Mouse (Mus musculus) hindlimb bud, embryonic 11.5 days (tissue): ENCODE measurements around the gene B3glct.

Experiments
- DNase-seq: peaks from one replicate; pipeline ENCODE4 v3.0.0-alpha.2; 2012; ENCODE audit warnings: low read depth, low spot score; ENCODE audit errors: extremely low spot score

B3glct gene

DNA sequence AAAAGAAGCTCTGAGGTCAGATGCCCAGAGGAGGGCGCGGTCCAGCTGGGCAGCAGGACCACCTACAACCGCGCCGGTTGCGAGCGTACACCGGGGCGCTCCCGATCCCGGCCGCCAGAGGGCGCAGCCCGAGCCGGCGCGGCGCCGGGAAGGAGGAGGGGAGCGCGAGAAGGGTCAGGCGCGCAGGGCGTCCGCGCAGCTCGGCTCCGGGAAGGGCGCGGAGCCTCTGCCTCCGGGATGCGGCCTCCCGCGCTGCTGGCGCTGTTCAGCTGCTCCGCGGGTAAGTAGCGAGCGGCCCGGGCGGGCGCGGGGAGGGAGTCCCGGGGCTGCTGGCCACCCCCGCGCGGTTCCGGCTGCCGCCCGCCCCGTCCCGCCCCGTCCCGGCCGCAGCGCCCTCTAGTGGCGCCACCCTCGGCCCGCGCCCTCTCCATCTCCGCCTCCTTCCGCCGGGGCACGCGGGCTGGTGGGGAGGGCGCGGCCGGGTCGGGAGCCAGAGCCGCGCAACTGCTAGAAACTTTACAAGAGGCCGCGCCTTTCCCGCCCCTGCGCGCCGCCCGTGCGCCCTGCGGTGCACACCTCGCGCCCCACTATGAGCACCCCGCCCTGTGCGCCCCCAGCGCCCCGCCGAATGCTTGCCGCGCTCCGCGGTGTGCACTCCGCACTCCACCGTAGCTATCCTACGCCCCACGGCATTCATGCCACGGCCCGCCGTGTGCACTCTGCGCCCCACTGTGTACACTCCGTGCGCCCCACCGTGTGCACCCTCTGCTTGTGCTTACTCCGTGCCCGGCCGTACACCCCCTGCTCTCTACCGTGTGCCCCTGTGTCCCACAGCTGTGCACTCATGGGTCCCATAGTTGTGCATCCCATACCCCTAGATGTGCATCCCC is at the start of gene B3glct:
TSS of gene B3glct (plus strand) at position 131 of the 890 bp plus-strand sequence.
- no peak for DNase-seq

DNA sequence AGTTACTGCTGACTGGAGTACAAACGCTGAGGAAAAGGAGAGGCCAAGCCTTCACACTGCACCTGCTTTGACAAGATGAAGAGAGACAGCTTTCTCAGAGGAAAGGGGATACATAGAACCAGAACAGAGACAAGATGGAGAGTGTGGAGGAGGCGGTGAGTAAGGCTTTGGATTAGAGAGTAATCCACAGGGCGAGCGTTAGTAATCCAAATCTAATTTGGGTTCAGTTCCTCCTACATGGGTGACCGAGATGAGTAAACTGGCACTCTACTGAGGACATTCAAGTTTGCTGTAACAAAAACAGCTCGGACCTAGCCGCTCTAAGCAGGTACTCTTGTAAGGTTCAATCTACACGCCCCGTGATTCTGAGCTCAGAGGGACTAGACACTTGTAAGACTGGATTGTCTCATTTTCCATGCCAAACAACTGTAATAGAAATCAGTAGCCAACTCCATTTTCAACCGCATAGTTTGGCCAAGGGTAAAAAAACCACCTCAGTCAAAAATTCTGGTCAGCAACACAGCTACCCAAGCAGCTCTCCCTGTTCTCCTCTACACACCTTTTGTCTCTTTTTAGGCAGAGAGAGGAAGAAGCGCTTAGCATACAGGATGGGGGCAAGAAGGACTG is 43.5 kb upstream of the B3glct start:
- no peak for DNase-seq

DNA sequence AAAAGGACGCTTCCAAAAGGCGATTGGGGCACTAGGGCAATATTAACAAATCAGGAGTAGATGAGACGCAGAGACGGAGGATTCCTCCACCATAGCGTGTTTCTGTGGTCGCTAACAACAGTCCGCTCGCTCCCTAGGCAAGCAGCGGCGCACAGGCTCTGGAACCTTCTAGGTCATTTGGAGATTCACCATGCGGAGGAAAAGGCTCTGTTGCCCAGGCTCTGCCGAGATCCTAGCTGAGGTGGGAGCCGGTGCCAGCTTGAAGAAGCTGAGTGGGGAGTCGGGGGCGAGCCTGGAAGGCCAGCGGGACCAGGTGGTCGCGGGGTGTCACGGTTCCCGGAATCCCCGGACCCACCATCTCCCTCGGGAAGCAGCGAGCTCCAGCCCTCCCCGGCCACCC is 42.5 kb upstream of the B3glct start:
- no peak for DNase-seq

DNA sequence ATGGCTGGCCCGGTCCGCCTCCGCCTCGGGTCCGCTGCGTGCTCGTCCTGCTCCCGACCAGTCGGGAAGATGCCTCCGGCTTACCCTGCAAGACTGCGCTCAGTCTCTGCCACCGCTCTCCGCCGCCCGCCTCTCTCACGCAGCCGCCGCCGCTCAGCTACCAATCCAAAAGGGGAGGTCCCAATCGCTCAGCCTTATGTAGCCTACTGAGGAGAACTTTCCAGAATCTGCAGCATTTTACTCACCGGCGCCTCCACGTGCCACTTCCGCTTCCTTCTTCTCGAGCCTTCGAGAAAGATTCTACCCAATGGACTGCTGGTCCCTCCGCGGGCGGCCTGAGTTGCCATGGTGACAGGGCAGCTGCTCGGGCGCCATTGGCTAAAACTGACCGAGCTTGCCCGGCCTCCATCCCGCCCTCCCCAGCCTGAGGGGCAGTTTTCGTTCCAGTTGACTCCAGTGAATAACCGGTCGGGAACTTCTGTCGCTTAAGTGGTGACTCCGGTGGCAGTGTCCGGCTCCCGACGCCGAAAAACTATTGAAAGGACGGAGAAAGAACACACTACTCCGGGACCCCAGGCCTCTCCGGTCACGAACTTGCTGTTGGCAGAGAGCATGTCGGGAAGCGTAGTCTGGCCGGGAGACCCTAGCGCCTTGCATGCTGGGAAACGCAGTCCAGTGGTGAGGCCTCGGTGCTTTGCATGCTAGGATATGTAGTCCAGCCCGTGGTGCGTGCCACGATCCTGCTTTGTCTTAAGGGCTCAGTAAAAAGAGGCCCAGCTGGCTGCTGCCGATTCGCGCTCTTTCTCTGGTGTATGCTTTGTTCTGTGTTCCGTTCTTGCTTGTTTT is 41.7 kb upstream of the B3glct start, which contains the start of gene Hsph1:
TSS of gene Hsph1 (minus strand) at position 302 of the 846 bp plus-strand sequence.
- DNase-seq, result peak; percentile 96

DNA sequence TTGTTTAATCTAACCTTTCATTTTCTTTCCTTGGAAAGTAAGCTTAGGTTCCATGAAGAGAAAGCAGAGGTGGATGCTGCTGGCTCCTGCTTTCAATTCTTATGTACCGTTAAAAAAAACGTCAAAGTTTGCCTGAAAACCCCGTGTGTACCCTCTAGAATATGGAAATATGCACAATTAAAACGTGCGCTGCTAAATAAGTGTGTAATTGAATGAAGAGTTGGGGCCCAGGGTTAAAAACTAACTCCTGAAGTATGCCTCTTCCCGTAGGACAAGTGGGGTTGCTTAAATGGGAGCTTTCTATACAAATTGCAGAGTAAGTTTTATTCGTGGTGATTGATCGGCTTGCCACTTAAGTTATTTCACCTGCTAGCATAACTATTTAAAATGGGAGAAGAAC is 40.7 kb upstream of the B3glct start:
- no peak for DNase-seq

DNA sequence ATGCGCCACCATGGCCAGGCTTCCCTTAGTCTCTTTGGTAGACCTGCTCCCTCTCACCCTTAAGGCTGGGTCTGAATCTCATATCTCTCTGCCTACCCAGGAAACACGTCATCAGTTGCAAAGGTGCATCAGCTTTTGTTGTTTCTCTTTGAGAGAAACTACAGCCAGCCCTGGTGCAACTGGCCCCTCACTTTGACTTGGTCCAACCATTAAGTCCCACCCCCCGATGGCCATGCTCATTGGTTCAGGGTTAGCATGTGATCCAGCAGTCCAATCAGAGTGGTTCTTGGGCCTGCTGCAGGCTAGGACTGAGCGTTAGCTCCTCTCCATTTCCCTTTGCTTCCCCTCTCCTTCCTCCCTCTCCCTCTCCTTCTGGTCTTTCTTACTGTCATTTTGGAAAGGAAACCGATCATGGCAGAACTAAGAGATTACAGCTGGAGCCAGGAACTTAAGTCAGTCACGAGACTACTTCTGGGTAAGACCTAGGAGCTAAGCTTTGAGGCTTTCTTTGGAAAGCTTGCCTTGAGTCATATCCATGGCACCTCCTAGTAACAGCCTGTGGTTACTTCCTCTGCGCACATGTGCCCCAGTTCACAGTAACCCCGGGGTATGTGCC is 36.6 kb upstream of the B3glct start:
- no peak for DNase-seq

DNA sequence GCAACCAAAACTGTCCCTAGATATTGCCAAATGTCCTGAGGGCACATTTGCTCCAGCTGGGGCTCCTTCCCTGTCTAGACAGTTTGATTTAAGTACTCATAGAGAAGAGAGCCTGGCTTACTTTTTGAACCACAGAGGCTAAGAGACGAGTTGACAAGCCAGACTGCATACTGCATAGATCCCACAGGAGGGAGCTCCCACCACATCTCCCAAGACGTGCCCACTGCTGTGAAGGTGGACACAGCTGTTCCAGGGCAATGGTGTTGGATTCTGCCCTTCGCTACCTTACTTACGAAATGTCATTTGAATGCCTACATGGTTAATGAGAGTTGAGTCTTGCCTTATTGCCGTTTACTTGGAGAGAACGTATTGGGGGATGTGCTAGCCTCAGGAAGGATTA is 35.7 kb upstream of the B3glct start:
- DNase-seq, result no peak

DNA sequence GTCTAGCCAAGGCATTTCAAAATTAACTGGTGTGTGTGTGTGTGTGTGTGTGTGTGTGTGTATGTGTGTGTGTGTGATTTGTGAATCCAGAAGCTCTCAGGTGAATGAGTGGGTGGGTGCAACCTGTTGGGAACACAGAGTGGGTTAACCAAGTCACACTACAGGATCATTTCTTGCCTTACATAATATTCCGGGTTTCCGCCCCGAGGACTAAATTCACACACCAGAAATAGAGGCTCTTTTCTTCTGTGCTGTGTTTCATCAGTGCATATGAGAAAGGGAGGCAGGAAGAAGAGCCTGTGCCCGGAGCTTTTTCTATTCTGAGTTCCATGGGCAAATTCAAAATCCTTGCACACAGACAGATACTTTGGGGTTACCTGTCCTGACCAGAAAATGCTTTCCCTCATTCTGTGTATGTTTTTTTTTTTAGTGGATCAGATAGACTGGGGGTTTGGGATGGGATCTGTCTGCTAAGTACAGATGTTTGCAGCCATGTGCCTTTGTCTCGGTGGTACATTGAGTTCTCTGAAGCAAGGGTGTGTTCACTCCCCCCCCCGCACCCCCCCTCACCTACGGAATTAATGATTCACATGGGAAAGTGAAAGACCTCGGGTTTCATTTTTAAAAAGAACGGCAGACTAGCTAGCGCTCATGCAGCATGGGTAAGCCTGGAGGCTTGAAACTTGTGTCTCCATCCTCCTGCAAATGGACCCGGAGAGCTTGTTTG is 35.1 kb upstream of the B3glct start:
- no peak for DNase-seq

DNA sequence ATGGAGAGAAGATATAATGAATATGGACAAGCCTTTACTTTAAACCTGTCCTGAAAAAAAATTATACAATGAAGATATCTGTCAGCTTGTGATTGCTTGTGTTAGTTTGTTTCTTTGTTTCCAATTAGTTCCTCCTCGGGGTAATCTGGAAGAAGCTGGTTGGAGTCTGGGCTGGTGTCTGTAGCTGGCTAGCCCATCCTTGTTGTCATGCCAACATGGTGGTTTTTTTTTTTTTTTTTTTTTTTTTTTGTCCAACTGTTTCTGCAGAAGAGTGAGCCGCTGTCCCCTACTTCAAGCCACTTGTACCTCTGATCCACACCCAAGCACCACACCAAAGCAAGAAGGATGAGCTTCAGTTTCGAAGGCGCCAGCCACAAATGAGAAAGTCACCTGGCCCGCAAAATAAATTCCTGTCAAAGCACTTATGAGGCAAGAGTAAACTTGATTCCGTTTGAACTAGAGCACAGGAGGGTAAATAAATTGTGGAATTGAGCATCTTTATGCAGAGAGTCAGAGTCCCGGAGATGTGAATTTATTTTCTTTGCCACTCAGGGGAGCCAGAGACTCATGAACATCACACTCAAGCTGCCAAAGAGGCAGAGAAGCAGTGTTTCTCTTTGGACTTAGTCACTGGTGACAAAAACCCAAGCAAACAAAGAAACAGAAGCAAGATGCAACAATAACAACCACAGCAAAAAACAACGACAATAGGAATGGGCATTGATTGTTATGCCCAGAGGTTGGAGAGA is 30.5 kb upstream of the B3glct start:
- DNase-seq, result no peak

DNA sequence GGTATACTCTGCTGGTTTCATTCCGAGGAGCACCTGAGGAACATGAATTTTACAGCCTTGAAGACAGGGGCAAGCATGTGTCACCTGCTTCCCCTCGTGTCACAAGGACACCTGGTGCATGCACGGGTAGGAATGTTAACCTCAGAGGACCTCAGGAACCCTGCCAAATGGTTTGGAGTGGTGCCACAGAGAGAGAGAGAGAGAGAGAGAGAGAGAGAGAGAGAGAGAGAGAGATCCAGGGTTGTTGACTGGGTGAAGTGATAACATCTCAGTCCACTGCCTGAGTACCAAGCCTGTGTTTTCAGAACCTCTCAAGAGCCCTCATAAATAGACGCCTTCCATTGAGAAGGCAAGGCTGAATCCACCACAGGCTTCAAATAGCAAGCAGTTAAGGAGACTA is 29.8 kb upstream of the B3glct start:
- no peak for DNase-seq

DNA sequence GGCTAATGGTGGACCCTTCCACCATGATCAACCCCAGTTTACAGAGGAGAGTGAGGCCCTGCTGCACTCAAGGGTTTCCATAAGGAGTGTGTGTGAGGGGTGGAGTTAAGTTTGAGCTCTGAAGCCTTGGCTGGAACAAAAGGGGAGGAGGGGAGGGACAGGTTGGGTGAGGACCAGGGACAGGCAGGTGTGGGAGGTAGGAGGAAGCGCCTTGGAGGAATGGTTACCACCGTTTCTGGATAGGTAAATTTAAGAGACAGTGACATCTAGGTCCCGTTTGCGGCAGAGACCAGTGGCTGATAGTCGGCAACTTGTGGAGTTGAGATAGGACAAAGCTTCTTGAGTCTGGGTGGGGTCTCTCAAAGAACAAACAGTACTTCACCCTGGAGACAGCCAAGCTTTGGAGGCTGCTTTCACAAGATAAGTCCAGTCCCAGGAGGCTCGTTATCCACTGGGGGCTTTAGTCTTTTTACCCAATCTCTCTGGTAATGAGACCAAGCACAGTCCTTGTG is 29.1 kb upstream of the B3glct start:
- DNase-seq, result no peak

DNA sequence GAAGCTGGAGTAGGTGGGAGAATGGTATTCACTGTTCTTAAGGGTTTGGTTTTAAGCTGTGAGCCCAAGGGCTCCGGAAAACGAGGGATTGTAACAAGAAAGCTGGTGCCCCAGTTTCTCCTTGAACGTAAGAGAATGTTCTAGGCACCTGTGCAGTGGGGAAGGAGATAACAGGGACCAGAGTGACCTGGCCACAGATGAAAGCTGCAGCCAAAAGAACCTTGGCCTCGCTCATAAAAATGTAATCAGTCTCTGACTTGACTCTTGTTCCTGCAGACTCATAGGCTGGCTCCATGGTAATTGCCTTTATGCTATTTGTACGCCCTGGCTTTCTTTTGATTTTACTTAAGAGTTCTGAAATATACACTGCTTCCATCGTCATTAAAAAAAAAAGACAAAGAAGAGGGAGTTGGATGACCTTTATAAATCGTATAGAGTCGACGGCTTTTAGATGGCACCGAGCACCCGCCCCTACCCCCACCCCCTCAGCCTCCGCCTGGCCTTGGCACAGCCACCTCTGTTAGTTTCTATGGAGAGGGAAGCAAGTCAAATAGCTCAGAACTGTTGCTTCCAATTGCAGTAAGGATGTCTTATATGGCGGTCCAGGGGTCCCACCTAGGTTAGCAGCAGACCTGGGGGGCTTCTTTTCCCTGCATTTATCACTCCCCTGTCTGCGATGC is 28.4 kb upstream of the B3glct start:
- DNase-seq, result no peak

DNA sequence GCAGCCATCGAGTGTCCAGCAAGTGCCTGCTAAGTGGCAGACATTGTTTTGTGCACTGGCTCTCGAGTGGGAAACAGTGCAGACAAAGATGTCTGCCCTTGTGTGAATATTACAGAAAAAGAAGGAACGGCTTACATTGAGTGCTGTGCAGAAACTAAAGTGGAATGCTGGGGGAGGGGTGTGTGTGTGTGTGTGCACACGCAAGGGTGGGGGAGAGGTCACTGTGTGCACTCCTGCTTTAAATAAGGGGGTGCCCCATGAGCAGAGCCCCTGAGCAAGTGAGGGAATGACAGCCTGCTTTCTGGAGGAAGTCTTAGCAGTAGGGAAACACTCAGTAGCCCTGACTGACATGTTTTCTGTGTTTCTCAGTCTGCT is 27.9 kb upstream of the B3glct start:
- DNase-seq, result no peak

DNA sequence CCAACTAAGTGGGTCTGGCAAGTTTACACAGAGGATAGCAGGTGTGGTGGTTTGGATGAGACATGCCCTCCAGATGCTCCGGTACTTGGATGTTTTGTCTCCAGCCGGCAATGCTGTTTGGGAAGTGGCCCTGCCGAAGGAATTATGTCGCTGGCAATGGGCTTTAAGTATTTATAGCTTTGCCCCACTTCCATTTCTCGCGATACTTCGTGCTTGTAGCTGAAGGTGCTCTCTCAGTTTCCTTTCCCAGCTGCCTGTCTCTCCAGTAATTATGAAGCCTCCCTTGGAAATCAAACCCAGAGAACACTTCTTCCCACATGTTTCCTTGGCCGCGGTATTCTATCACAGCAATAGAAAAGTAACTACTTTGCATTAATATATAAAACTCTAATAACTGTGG is 22.4 kb upstream of the B3glct start:
- no peak for DNase-seq

DNA sequence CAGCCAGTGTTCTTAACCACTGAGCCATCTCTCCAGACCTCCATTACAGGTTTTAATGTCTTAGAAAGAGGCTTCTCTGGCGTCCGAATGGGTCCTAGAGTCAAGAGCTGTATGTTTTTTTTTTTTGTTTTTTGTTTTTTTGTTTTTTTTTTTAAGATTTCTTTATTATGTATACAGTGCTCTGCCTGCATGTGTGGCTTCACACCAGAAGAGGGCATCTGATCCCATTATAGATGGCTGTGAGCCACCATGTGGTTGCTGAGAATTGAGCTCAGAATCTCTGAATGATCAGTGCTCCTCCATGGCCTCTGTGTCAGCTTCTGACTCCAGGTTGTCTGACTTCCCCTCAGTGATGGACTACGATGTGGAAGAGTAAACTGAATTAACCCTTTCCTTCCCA is 20.0 kb upstream of the B3glct start:
- DNase-seq, result no peak

DNA sequence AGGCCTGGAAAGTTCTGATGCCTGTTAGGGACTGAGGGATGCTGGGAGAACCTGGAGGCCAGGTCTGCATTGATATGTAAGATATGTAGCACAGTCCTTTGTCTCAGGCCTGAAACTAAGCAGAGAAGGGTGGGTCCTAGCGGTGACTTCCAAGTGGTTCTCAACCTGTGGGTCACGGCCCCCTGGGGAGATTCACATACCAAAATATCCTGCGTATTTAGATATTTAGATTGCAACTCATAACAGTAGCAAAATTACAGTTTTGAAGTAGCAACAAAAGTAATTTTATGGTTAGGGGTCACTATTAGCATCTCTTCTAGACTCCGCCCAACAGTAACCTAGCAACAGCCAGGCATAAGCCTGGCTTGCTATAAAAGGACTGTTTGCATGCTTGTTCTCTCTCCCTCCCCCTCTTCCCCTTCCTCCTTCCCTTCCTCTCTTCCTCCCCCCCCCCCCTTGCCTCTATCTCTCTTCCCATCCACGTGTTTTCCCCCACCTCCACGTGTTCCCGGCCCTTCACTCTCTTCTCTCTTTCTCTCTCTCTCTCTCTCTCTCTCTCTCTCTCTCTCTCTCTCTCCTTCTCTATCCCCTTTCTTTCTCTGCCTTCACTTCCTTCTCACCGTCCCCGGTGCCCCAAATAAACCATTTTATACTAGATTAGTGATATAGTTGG is 19.2 kb upstream of the B3glct start:
- DNase-seq, result no peak

DNA sequence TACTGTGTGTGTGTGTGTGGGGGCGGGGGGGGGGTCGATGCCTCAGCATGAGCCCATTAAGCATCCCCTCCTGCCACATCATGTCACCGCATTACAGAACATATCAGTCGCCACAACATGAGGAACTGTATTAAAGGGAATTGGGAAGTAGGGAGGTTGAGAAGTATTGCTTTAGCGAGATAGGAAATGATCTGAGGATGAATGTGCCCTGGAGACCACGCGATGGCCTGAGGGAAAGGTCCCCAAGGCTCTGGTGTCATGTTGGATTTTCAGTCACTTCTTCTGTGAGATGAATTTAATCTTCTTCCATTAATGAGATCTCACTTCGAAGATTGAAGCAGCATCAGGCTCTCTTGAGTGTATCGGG is 18.6 kb upstream of the B3glct start:
- no peak for DNase-seq

DNA sequence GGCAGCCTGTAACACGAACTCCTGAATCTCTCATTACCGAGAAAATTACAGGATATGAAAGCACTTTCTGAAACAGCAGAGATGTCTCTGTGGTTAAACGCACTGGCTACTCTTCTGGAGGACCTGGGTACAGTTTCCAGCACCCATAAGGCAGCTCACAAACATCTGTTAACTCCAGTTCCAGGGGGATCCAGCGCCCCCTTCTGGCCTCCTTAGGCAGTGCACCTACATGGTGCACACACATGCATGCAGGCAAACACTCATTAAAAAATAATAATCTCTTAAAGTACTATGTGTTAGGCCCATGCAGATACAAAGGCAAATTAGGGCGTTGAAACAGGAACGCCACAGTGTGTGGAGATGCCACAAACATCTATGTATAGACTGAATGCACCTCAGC is 16.6 kb upstream of the B3glct start:
- no peak for DNase-seq

DNA sequence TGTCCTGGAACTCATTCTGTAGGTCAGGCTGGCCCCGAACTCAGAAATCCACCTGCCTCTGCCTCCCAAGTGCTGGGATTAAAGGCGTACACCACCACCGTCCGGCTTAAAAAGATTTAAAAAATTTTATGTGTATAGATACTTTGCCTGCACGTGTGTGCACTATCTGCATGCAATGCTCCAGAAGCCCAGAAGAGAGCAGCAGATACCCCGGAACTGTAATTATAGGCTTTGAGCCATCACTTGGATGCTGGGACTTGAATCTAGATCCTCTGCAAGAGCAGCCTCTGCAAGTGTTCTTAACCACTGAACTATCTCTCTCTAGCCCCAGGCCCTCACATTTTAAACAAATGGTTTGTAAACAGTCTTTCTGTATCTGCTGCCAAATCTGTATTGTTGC is 15.1 kb upstream of the B3glct start:
- no peak for DNase-seq
